ENCODE assay signal across 21 mouse cellular contexts in the genomic region with DNA sequence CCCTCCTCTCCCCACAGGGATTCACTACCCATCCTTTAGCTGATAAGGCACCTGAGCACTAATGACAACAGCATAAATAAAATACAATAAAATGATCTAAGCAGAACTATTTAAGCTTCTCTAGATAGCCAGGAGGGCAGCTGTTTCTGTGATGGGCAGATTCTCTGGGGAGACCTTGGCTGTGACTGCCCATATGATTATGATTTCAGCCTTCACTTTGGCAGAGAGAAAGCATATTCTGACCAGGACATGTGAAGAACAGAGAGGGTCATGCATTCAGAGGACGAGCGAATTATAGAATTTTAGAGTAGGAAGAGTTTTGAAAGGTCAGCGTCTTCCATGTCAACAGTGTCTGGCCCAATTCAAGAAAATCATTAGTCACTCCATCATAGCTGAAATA.
DNase-seq lines count a peak whose midpoint lies in the region; ATAC-seq and TF ChIP-seq lines count a peak whose summit lies in the region.
"Had no signal": no experiment of that assay in that cellular context is flagged by ENCODE, and none has a peak within 500 bp of the region (broad histone marks: within the 10 kb centered on the region; RNA-seq: fewer than 3 reads in every experiment).

No protein-coding gene starts in this region.

- H3K9ac ChIP-seq in hindbrain, embryonic 11.5 days (ENCODE audit: low read depth, low read length), result no peak overlapping the region
- H3K9ac ChIP-seq in hindbrain, embryonic 14.5 days, result no peak overlapping the region
- no peak overlapping the region for H3K9ac ChIP-seq in midbrain, embryonic 11.5 days (ENCODE audit: low read length)
- no peak overlapping the region for H3K9ac ChIP-seq in midbrain, postnatal 0 days (replicated peaks; ENCODE audit: low read length, poor library complexity, severe bottlenecking)
- H3K9ac ChIP-seq: embryonic facial prominence, embryonic 15.5 days had no signal

- no peak overlapping the region for H3K27ac ChIP-seq in hindbrain, embryonic 11.5 days (ENCODE audit: low read depth, low read length)
- H3K27ac ChIP-seq in hindbrain, embryonic 14.5 days, result no peak overlapping the region
- no peak overlapping the region for H3K27ac ChIP-seq in midbrain, embryonic 11.5 days (ENCODE audit: low read depth, low read length)
- H3K27ac ChIP-seq in midbrain, postnatal 0 days (ENCODE audit: low read depth, low read length), result no peak overlapping the region
- H3K27ac ChIP-seq: embryonic facial prominence, embryonic 15.5 days; forebrain, embryonic 10.5 days; heart, embryonic 10.5 days had no signal

- DNase-seq in hindbrain, embryonic 11.5 days (ENCODE audit: low spot score), result no peak
- DNase-seq in hindbrain, embryonic 14.5 days (ENCODE audit: low spot score), result no peak
- DNase-seq in midbrain, embryonic 11.5 days (ENCODE audit: low spot score, missing footprints), result no peak
- DNase-seq in midbrain, postnatal 0 days (ENCODE audit: low spot score), result no peak
- peak; percentile 23 for DNase-seq in retina, embryonic 14.5 days (ENCODE audit: low spot score)
- no peak for DNase-seq in retina, postnatal 1 day
- DNase-seq: adrenal gland, postnatal 14 days; cerebellum, adult 18-20 months; embryo, embryonic 11 days; gastrocnemius, postnatal 10 days; heart, adult 18-20 months; heart, postnatal 10 days; heart, postnatal 4 days had no signal

- TF ChIP-seq CTCF in midbrain, postnatal 0 days (IDR thresholded peaks at IDR 0.05), result no peak

- H3K9me3 ChIP-seq in hindbrain, embryonic 11.5 days (ENCODE audit: control insufficient read depth, low read length), result no peaks in the 10 kb centered on the region
- no peaks in the 10 kb centered on the region for H3K9me3 ChIP-seq in hindbrain, embryonic 14.5 days (ENCODE audit: control insufficient read depth, low read length)
- no peaks in the 10 kb centered on the region for H3K9me3 ChIP-seq in midbrain, embryonic 11.5 days (ENCODE audit: control insufficient read depth, low read length)
- no peaks in the 10 kb centered on the region for H3K9me3 ChIP-seq in midbrain, postnatal 0 days (ENCODE audit: low read length)
- H3K9me3 ChIP-seq: embryonic facial prominence, embryonic 15.5 days; forebrain, embryonic 10.5 days; heart, embryonic 10.5 days had no signal

- no peak overlapping the region for H3K4me2 ChIP-seq in hindbrain, embryonic 11.5 days (replicated peaks; ENCODE audit: low read depth, low read length)
- H3K4me2 ChIP-seq in hindbrain, embryonic 14.5 days (replicated peaks), result no peak overlapping the region
- H3K4me2 ChIP-seq in midbrain, embryonic 11.5 days, result no peak overlapping the region
- H3K4me2 ChIP-seq in midbrain, postnatal 0 days (ENCODE audit: low read depth, low read length, poor library complexity, severe bottlenecking), result no peak overlapping the region
- H3K4me2 ChIP-seq: embryonic facial prominence, embryonic 15.5 days had no signal

- ATAC-seq in hindbrain, embryonic 11.5 days (ENCODE audit: low FRiP score), result peak; percentile 71
- ATAC-seq in hindbrain, embryonic 14.5 days (ENCODE audit: low FRiP score), result no peak
- ATAC-seq in midbrain, embryonic 11.5 days (ENCODE audit: low FRiP score), result peak; percentile 70; the same call in 1 of the 2 replicates
- ATAC-seq in midbrain, postnatal 0 days (ENCODE audit: low FRiP score), result no peak
- ATAC-seq: activated CD4-positive, CD25-positive, alpha-beta regulatory T cell, adult 4 months; forebrain, embryonic 16.5 days; Patski had no signal

- H3K4me1 ChIP-seq in hindbrain, embryonic 11.5 days (replicated peaks; ENCODE audit: control insufficient read depth, insufficient read depth, low read length), result no peaks in the 10 kb centered on the region
- no peaks in the 10 kb centered on the region for H3K4me1 ChIP-seq in hindbrain, embryonic 14.5 days (replicated peaks; ENCODE audit: control insufficient read depth, insufficient read depth, low read length)
- H3K4me1 ChIP-seq in midbrain, embryonic 11.5 days (ENCODE audit: control insufficient read depth, insufficient read depth, low read length), result no peaks in the 10 kb centered on the region
- H3K4me1 ChIP-seq in midbrain, postnatal 0 days (ENCODE audit: insufficient read depth, low read length), result no peaks in the 10 kb centered on the region
- H3K4me1 ChIP-seq: embryonic facial prominence, embryonic 15.5 days; forebrain, embryonic 10.5 days; heart, embryonic 10.5 days had no signal

- 84% methylated on average over 3 of the region's 3 CpGs for WGBS in hindbrain, embryonic 11.5 days
- WGBS in hindbrain, embryonic 14.5 days, result 67% methylated on average over 3 of the region's 3 CpGs
- WGBS in midbrain, embryonic 11.5 days, result 81% methylated on average over 3 of the region's 3 CpGs
- WGBS in midbrain, postnatal 0 days, result 68% methylated on average over 3 of the region's 3 CpGs

- H3K4me3 ChIP-seq in hindbrain, embryonic 11.5 days (ENCODE audit: low read depth, low read length), result no peak overlapping the region
- H3K4me3 ChIP-seq in hindbrain, embryonic 14.5 days (replicated peaks; ENCODE audit: low read length), result no peak overlapping the region
- H3K4me3 ChIP-seq in midbrain, embryonic 11.5 days (ENCODE audit: low read depth, low read length), result no peak overlapping the region
- H3K4me3 ChIP-seq in midbrain, postnatal 0 days (ENCODE audit: low read depth, low read length), result no peak overlapping the region
- H3K4me3 ChIP-seq: embryonic facial prominence, embryonic 15.5 days; erythroblast, embryonic 14.5 days; forebrain, embryonic 10.5 days; heart, embryonic 10.5 days had no signal

- no peaks in the 10 kb centered on the region for H3K36me3 ChIP-seq in hindbrain, embryonic 11.5 days (ENCODE audit: control insufficient read depth, insufficient read depth, low read length)
- H3K36me3 ChIP-seq in hindbrain, embryonic 14.5 days (replicated peaks; ENCODE audit: control insufficient read depth, insufficient read depth), result no peaks in the 10 kb centered on the region
- no peaks in the 10 kb centered on the region for H3K36me3 ChIP-seq in midbrain, embryonic 11.5 days (ENCODE audit: control insufficient read depth, insufficient read depth, low read length)
- H3K36me3 ChIP-seq in midbrain, postnatal 0 days (ENCODE audit: insufficient read depth, low read length), result no peaks in the 10 kb centered on the region
- H3K36me3 ChIP-seq: embryonic facial prominence, embryonic 15.5 days; forebrain, embryonic 10.5 days; heart, embryonic 10.5 days had no signal

- no peaks in the 10 kb centered on the region for H3K27me3 ChIP-seq in hindbrain, embryonic 11.5 days (ENCODE audit: control insufficient read depth, insufficient read depth, low read length)
- no peaks in the 10 kb centered on the region for H3K27me3 ChIP-seq in hindbrain, embryonic 14.5 days (ENCODE audit: control insufficient read depth, insufficient read depth, low read length)
- H3K27me3 ChIP-seq in midbrain, embryonic 11.5 days (ENCODE audit: control insufficient read depth, insufficient read depth, low read length), result no peaks in the 10 kb centered on the region
- H3K27me3 ChIP-seq in midbrain, postnatal 0 days (ENCODE audit: insufficient read depth, low read length), result no peaks in the 10 kb centered on the region
- H3K27me3 ChIP-seq: CH12.LX; embryonic facial prominence, embryonic 15.5 days; Patski had no signal

Comparison
In these comparisons a context has a peak if more than half of its experiments do, and no peak if none do; other contexts are left out.
1. ATAC-seq: peak in hindbrain, embryonic 11.5 days (single experiment) and midbrain, embryonic 11.5 days (single experiment); none in hindbrain, embryonic 14.5 days (single experiment) and midbrain, postnatal 0 days (single experiment).